Comparison of ENCODE assay signal across 1 mouse cellular context in the genomic region with DNA sequence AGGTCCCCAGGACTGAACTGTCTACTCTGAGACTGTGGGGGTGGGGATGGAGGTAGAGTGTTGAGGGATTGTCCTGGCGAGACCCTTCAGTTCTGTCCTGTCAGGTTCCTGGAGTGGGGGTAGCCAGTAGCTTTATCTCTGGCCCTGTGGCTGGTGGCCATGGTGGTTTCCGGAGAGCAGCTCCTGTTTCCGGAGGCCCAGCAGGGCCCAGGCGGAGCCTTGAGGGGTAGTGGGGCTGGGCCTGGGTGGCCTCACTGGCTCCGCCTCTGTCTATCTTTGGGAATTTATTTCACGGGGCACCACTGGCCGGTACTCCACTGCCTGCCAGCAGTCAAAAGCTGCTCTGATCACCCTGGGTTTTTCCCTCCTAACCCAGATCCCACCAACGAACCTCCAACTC.
A peak's percentile ranks its signal among the peaks of the same experiment; 100 is the strongest.
TF ChIP-seq lines count a peak whose summit lies in the region.

A gene (plus strand): TSS at position 333 of the 400 bp plus-strand sequence.

TF ChIP-seq in CH12.LX, 34 proteins besides CTCF, POLR2A, EP300 and RAD21 (continued from another document):
- no peak; the same call in 1 of the 2 replicates for TF ChIP-seq POLR2AphosphoS2 (IDR thresholded peaks at IDR 0.05; ENCODE audit: low read depth, low read length)
- no peak for TF ChIP-seq PAX5 (IDR thresholded peaks at IDR 0.05; ENCODE audit: low read length)
- no peak for TF ChIP-seq E2F4 (IDR thresholded peaks at IDR 0.05; ENCODE audit: insufficient replicate concordance, low read depth, low read length)
- peak; percentile 23; the same call in 1 of the 2 replicates for TF ChIP-seq MAX (IDR thresholded peaks at IDR 0.05; ENCODE audit: low read length)
- no peak for TF ChIP-seq GABPA (IDR thresholded peaks at IDR 0.05; ENCODE audit: insufficient replicate concordance, low read depth, low read length)
- TF ChIP-seq MXI1 (IDR thresholded peaks at IDR 0.05; ENCODE audit: low read depth, low read length): no peak
- TF ChIP-seq SIN3A (IDR thresholded peaks at IDR 0.05; ENCODE audit: low read length): peak; percentile 15; the same call in 1 of the 2 replicates
- no peak for TF ChIP-seq USF1 (IDR thresholded peaks at IDR 0.05; ENCODE audit: low read depth, low read length)
- TF ChIP-seq CHD1 (IDR thresholded peaks at IDR 0.05; ENCODE audit: low read depth, low read length): no peak
- peak; percentile 53 for TF ChIP-seq BHLHE40 (IDR thresholded peaks at IDR 0.05; ENCODE audit: low read depth, low read length)
- no peak for TF ChIP-seq KAT2A (IDR thresholded peaks at IDR 0.05; ENCODE audit: insufficient replicate concordance, low read length)
- no peak for TF ChIP-seq MAFK (IDR thresholded peaks at IDR 0.05; ENCODE audit: insufficient replicate concordance, low read length)
- TF ChIP-seq NRF1 (IDR thresholded peaks at IDR 0.05; ENCODE audit: low read depth, low read length): 0 out of 2 replicates have a peak, but pooled peaks have one; percentile 33
- TF ChIP-seq RCOR1 (conservative IDR thresholded peaks at IDR 0.05; ENCODE audit: low read depth, low read length): no peak
- peak; percentile 66; the same call in 1 of the 2 replicates for TF ChIP-seq TBP (conservative IDR thresholded peaks at IDR 0.05; ENCODE audit: low read depth, low read length)
- no peak for TF ChIP-seq USF2 (conservative IDR thresholded peaks at IDR 0.05; ENCODE audit: low read depth, low read length)
- TF ChIP-seq CHD2 (IDR thresholded peaks at IDR 0.05; ENCODE audit: low read length): peak; percentile 70
- TF ChIP-seq ETS1 (conservative IDR thresholded peaks at IDR 0.05; ENCODE audit: low read depth, low read length): peak; percentile 61
- TF ChIP-seq HCFC1 (IDR thresholded peaks at IDR 0.05; ENCODE audit: low read depth, low read length): peak; percentile 64
- no peak; the same call in 1 of the 2 replicates for TF ChIP-seq JUN (IDR thresholded peaks at IDR 0.05; ENCODE audit: insufficient read depth, low read depth, low read length)
- peak; percentile 75 for TF ChIP-seq ELF1 (IDR thresholded peaks at IDR 0.05; ENCODE audit: low read depth, low read length)
- TF ChIP-seq UBTF (IDR thresholded peaks at IDR 0.05; ENCODE audit: low read depth, low read length): no peak
- peak; percentile 82 for TF ChIP-seq IRF4 (IDR thresholded peaks at IDR 0.05; ENCODE audit: low read depth, low read length)
- no peak for TF ChIP-seq ZKSCAN1 (IDR thresholded peaks at IDR 0.05; ENCODE audit: borderline replicate concordance, low read depth, low read length)
- TF ChIP-seq TCF12 (IDR thresholded peaks at IDR 0.05; ENCODE audit: low read depth, low read length): peak; percentile 82
- peak; percentile 63 for TF ChIP-seq MAZ (IDR thresholded peaks at IDR 0.05; ENCODE audit: low read depth, low read length)
- no peak for TF ChIP-seq JUND (conservative IDR thresholded peaks at IDR 0.05; ENCODE audit: low read depth, low read length)
